Comparison of ENCODE assay signal across 36 mouse cellular contexts in genomic region chr2:128526100-128526499, GRCm38 (mm10).
"Had no signal": no experiment of that assay in that cellular context is flagged by ENCODE, and none has a peak within 500 bp of the region (broad histone marks: within the 10 kb centered on the region; RNA-seq: fewer than 3 reads in every experiment).

No protein-coding gene starts in this region.

- H3K4me1 ChIP-seq: heart, embryonic 10.5 days; heart, embryonic 12.5 days; heart, embryonic 15.5 days; hindbrain, embryonic 10.5 days; hindbrain, embryonic 12.5 days; hindbrain, embryonic 13.5 days; hindbrain, embryonic 15.5 days; intestine, embryonic 15.5 days had no signal

- H3K9ac ChIP-seq: heart, embryonic 12.5 days; heart, embryonic 13.5 days; heart, embryonic 15.5 days; hindbrain, embryonic 12.5 days; hindbrain, embryonic 13.5 days; hindbrain, embryonic 14.5 days; hindbrain, embryonic 15.5 days; intestine, embryonic 15.5 days; kidney, embryonic 15.5 days had no signal

- H3K36me3 ChIP-seq: heart, embryonic 10.5 days; heart, embryonic 12.5 days; heart, embryonic 13.5 days; heart, embryonic 15.5 days; hindbrain, embryonic 10.5 days; hindbrain, embryonic 12.5 days; hindbrain, embryonic 13.5 days; hindbrain, embryonic 15.5 days; intestine, embryonic 15.5 days; kidney, embryonic 15.5 days had no signal

- DNase-seq: heart, adult 18-20 months; heart, adult 2 months; heart, postnatal 10 days; heart, postnatal 14 days; heart, postnatal 36 days; heart, postnatal 4 days; kidney, adult 11 months; kidney, adult 18-20 months; kidney, adult 2 months; kidney, adult 8-10 months; kidney, adult 9 months; kidney, postnatal 10 days; kidney, postnatal 14 days; kidney, postnatal 25 days; kidney, postnatal 36 days; kidney, postnatal 4 days; layer of hippocampus, adult 9-11 months had no signal

- H3K27me3 ChIP-seq: heart, embryonic 12.5 days; hindbrain, embryonic 12.5 days; hindbrain, embryonic 13.5 days; hindbrain, embryonic 15.5 days; intestine, embryonic 15.5 days; kidney, embryonic 15.5 days had no signal

- H3K27ac ChIP-seq: heart, adult 2 months; heart, embryonic 10.5 days; heart, embryonic 13.5 days; heart, embryonic 15.5 days; hindbrain, embryonic 10.5 days; hindbrain, embryonic 12.5 days; hindbrain, embryonic 13.5 days; hindbrain, embryonic 14.5 days; hindbrain, embryonic 15.5 days; hindbrain, postnatal 0 days; intestine, embryonic 15.5 days; kidney, embryonic 15.5 days; kidney, postnatal 0 days; layer of hippocampus, adult 2 months had no signal

- H3K9me3 ChIP-seq: heart, embryonic 10.5 days; heart, embryonic 12.5 days; heart, embryonic 13.5 days; heart, embryonic 15.5 days; hindbrain, embryonic 10.5 days; hindbrain, embryonic 12.5 days; hindbrain, embryonic 13.5 days; hindbrain, embryonic 15.5 days; intestine, embryonic 15.5 days; kidney, embryonic 15.5 days had no signal

- H3K4me3 ChIP-seq: heart, adult 2 months; heart, embryonic 10.5 days; heart, embryonic 12.5 days; heart, embryonic 13.5 days; heart, embryonic 15.5 days; hindbrain, embryonic 10.5 days; hindbrain, embryonic 12.5 days; hindbrain, embryonic 13.5 days; hindbrain, embryonic 15.5 days; intestine, embryonic 15.5 days; kidney, embryonic 15.5 days; layer of hippocampus, adult 2 months had no signal

- ATAC-seq: hindbrain, embryonic 16.5 days; hindbrain, postnatal 0 days; inflammation-experienced regulatory T-cells, adult 6 months; intestine, embryonic 15.5 days; intestine, embryonic 16.5 days; intestine, postnatal 0 days had no signal

- H3K4me2 ChIP-seq: heart, embryonic 11.5 days; heart, embryonic 12.5 days; heart, embryonic 13.5 days; heart, embryonic 15.5 days; hindbrain, embryonic 12.5 days; hindbrain, embryonic 13.5 days; hindbrain, embryonic 14.5 days; hindbrain, embryonic 15.5 days; intestine, embryonic 15.5 days; kidney, embryonic 15.5 days had no signal
